Mouse (Mus musculus) spleen, adult 2 months (tissue): ENCODE measurements around the gene Nsun5.

Source experiments
- CTCF ChIP-seq: fragments of 200-500 bp; IDR thresholded peaks from 2 replicates; pipeline ENCODE4 v1.5.1; 2011; ENCODE audit warnings: mild to moderate bottlenecking, inconsistent platforms; ENCODE audit not compliant: insufficient read depth, insufficient read length, insufficient replicate concordance; ENCODE audit errors: extremely low read depth
- POLR2A ChIP-seq: fragments of 200-500 bp; IDR thresholded peaks from 2 replicates; pipeline ENCODE4 v1.6.1; 2011; ENCODE audit warnings: low read depth, low read length, inconsistent platforms

- TF ChIP-seq CTCF (no peak), POLR2A (no peak)
These were observed 5.4 kb downstream of the Nsun5 start for GRCm38 (mm10) chr5:135375167-135375566.
